Mouse (Mus musculus): ENCODE results near the gene Mrtfa. TPM values are rescaled to one million over a fixed set of nuclear protein-coding genes. Genes with fewer than 3 reads are reported as not detected.

Mrtfa gene
- polyA plus RNA-seq, 1 experiment from 2014 or later: 24.9 TPM

DNA sequence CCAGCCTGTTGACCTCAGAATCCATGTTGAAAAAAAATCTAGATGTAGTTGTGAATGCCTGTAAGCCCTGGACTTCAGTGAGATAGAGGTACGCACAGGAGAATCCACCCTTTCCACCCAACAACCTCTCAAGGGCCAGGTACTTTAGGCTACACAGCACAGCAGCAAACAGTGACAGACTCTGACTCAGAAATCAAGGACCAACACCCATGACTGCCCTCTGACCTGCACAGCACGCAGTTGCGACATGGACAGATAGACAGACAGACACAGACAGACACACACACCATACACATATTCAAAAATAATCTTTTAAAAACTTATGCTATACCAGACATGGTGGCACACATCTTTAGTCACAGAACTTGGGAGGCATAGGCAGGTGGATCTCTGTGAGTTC lies 34.7 kb downstream of the Mrtfa start:
- no peak overlapping the region for H3K4me3 ChIP-seq (ENCODE audit: low read length)
- no peaks in the 10 kb centered on the region for H3K9me3 ChIP-seq (ENCODE audit: control insufficient read depth, low read length)
- H3K27me3 ChIP-seq (ENCODE audit: control insufficient read depth, insufficient read depth, low read depth, low read length): no peaks in the 10 kb centered on the region
- 90% methylated on average over 3 of the region's 3 CpGs for WGBS
- H3K4me2 ChIP-seq (ENCODE audit: low read depth, low read length): no peak overlapping the region
- H3K27ac ChIP-seq (ENCODE audit: low read length): no peak overlapping the region
- no peaks in the 10 kb centered on the region for H3K36me3 ChIP-seq (ENCODE audit: control insufficient read depth, insufficient read depth, low read length)
- peaks cover 16% of the 10 kb centered on the region; the same call in 1 of the 2 replicates for H3K4me1 ChIP-seq (replicated peaks; ENCODE audit: control insufficient read depth, insufficient read depth, low read length)
- no peak for ATAC-seq (ENCODE audit: low read depth)
- H3K9ac ChIP-seq (ENCODE audit: low read length): no peak overlapping the region

GRCm38 (mm10) chr15:81154846-81155624 lies 35.5 kb downstream of the Mrtfa start:
- WGBS: 38% methylated on average over 2 of the region's 2 CpGs
- H3K9ac ChIP-seq (ENCODE audit: low read length): no peak overlapping the region
- H3K9me3 ChIP-seq (ENCODE audit: control insufficient read depth, low read length): no peaks in the 10 kb centered on the region
- H3K4me1 ChIP-seq (replicated peaks; ENCODE audit: control insufficient read depth, insufficient read depth, low read length): peaks cover 16% of the 10 kb centered on the region; the same call in 1 of the 2 replicates
- no peak overlapping the region for H3K27ac ChIP-seq (ENCODE audit: low read length)
- H3K27me3 ChIP-seq (ENCODE audit: control insufficient read depth, insufficient read depth, low read depth, low read length): no peaks in the 10 kb centered on the region
- H3K4me3 ChIP-seq (ENCODE audit: low read length): no peak overlapping the region
- ATAC-seq (ENCODE audit: low read depth): no peak
- no peaks in the 10 kb centered on the region for H3K36me3 ChIP-seq (ENCODE audit: control insufficient read depth, insufficient read depth, low read length)
- no peak overlapping the region for H3K4me2 ChIP-seq (ENCODE audit: low read depth, low read length)

DNA sequence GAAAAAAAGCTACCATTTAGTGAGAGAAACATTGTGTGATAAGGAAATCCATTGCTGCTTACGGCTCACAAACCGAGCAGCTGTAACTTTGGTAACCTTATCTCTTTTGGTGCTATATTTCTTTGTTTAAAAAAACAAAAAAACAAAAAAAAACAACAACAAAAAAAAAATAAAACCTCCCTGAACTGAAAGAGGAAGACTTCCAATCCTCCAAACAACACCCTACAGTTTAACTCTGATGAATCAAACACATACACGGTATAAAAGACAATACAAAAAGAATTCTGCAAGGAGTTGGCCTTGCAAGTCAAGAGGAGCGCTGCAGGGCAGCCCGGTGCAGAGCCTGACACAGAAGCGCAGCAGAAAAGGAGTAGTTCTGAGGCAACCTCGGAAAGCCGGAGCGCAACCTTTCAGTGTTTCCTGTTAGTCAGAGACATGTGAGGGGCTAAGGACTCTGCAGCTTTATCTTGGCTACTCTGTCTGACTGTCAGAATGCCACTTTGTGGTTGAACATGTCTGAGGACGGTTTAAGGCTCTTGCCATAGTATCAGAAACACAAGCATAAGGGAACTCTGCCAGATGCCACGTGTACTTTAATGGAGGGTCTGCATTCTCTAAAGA lies 48.5 kb downstream of the Mrtfa start:
- Histone ChIP-seq H3K9ac (ENCODE audit: low read length) (no peak overlapping the region), H3K4me3 (ENCODE audit: low read length) (no peak overlapping the region), H3K36me3 (ENCODE audit: control insufficient read depth, insufficient read depth, low read length) (no peaks in the 10 kb centered on the region), H3K4me2 (ENCODE audit: low read depth, low read length) (no peak overlapping the region), H3K4me1 (replicated peaks; ENCODE audit: control insufficient read depth, insufficient read depth, low read length) (peaks cover 4% of the 10 kb centered on the region; the same call in 1 of the 2 replicates), H3K27me3 (ENCODE audit: control insufficient read depth, insufficient read depth, low read depth, low read length) (no peaks in the 10 kb centered on the region), H3K9me3 (ENCODE audit: control insufficient read depth, low read length) (no peaks in the 10 kb centered on the region), H3K27ac (ENCODE audit: low read length) (no peak overlapping the region)
- 72% methylated on average over 11 of the region's 11 CpGs for WGBS
- ATAC-seq (ENCODE audit: low read depth): no peak

- WGBS: 88% methylated on average over 5 of the region's 5 CpGs
These were observed 50.6 kb downstream of the Mrtfa start for GRCm38 (mm10) chr15:81140004-81140403.

DNA sequence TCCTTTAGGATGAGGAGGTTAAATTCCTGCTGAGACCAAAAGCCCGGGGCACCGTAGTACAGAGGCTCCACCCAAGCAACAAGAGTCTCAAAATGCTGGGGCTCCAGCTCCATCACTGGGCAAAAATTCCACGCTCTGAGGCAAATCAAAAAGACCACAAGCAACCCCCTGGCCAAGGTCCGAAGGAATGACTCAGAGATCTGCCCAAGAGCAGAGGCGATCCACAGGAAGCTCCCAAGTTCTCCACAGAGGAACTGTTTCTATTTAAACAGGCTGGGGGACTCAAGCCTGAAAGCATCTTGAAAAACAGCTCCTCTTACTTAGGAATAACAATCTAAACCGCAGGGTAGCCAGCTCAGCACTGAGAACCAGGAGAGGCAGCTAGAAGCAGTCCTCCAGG lies 53.3 kb downstream of the Mrtfa start:
- no peaks in the 10 kb centered on the region for H3K27me3 ChIP-seq (ENCODE audit: control insufficient read depth, insufficient read depth, low read depth, low read length)
- H3K4me3 ChIP-seq (ENCODE audit: low read length): no peak overlapping the region
- no peak overlapping the region for H3K4me2 ChIP-seq (ENCODE audit: low read depth, low read length)
- 25% methylated on average over 6 of the region's 6 CpGs for WGBS
- no peak for ATAC-seq (ENCODE audit: low read depth)
- no peaks in the 10 kb centered on the region for H3K36me3 ChIP-seq (ENCODE audit: control insufficient read depth, insufficient read depth, low read length)
- no peaks in the 10 kb centered on the region for H3K9me3 ChIP-seq (ENCODE audit: control insufficient read depth, low read length)
- peaks cover 4% of the 10 kb centered on the region; the same call in 1 of the 2 replicates for H3K4me1 ChIP-seq (replicated peaks; ENCODE audit: control insufficient read depth, insufficient read depth, low read length)
- no peak overlapping the region for H3K27ac ChIP-seq (ENCODE audit: low read length)
- H3K9ac ChIP-seq (ENCODE audit: low read length): no peak overlapping the region

More at GRCm38 (mm10) chr15:81140004-81140403, 50.6 kb downstream of the Mrtfa start:
- no peaks in the 10 kb centered on the region for H3K36me3 ChIP-seq (ENCODE audit: control insufficient read depth, insufficient read depth, low read length)
- no peak overlapping the region for H3K4me2 ChIP-seq (ENCODE audit: low read depth, low read length)
- no peaks in the 10 kb centered on the region for H3K9me3 ChIP-seq (ENCODE audit: control insufficient read depth, low read length)
- no peak overlapping the region for H3K9ac ChIP-seq (ENCODE audit: low read length)
- ATAC-seq (ENCODE audit: low read depth): no peak
- H3K4me1 ChIP-seq (replicated peaks; ENCODE audit: control insufficient read depth, insufficient read depth, low read length): peaks cover 4% of the 10 kb centered on the region; the same call in 1 of the 2 replicates
- H3K4me3 ChIP-seq (ENCODE audit: low read length): no peak overlapping the region
- no peaks in the 10 kb centered on the region for H3K27me3 ChIP-seq (ENCODE audit: control insufficient read depth, insufficient read depth, low read depth, low read length)
- no peak overlapping the region for H3K27ac ChIP-seq (ENCODE audit: low read length)

- no peak for ATAC-seq (ENCODE audit: low read depth)
- Histone ChIP-seq H3K4me3 (ENCODE audit: low read length) (no peak overlapping the region), H3K4me2 (ENCODE audit: low read depth, low read length) (no peak overlapping the region), H3K9ac (ENCODE audit: low read length) (no peak overlapping the region), H3K36me3 (ENCODE audit: control insufficient read depth, insufficient read depth, low read length) (no peaks in the 10 kb centered on the region), H3K4me1 (replicated peaks; ENCODE audit: control insufficient read depth, insufficient read depth, low read length) (peaks cover 4% of the 10 kb centered on the region), H3K27me3 (ENCODE audit: control insufficient read depth, insufficient read depth, low read depth, low read length) (no peaks in the 10 kb centered on the region), H3K9me3 (ENCODE audit: control insufficient read depth, low read length) (no peaks in the 10 kb centered on the region), H3K27ac (ENCODE audit: low read length) (no peak overlapping the region)
- WGBS: 97% methylated on average over 2 of the region's 2 CpGs
These were observed 56.8 kb downstream of the Mrtfa start for GRCm38 (mm10) chr15:81133781-81134180.

- ATAC-seq (ENCODE audit: low read depth): no peak
- H3K9ac ChIP-seq (ENCODE audit: low read length): no peak overlapping the region
- no peaks in the 10 kb centered on the region for H3K27me3 ChIP-seq (ENCODE audit: control insufficient read depth, insufficient read depth, low read depth, low read length)
- no peaks in the 10 kb centered on the region; the same call in 1 of the 2 replicates for H3K4me1 ChIP-seq (replicated peaks; ENCODE audit: control insufficient read depth, insufficient read depth, low read length)
- H3K9me3 ChIP-seq (ENCODE audit: control insufficient read depth, low read length): no peaks in the 10 kb centered on the region
- WGBS: 81% methylated on average over 5 of the region's 5 CpGs
- no peaks in the 10 kb centered on the region for H3K36me3 ChIP-seq (ENCODE audit: control insufficient read depth, insufficient read depth, low read length)
- H3K27ac ChIP-seq (ENCODE audit: low read length): no peak overlapping the region
- no peak overlapping the region for H3K4me3 ChIP-seq (ENCODE audit: low read length)
- H3K4me2 ChIP-seq (ENCODE audit: low read depth, low read length): no peak overlapping the region
These were observed 59.4 kb downstream of the Mrtfa start for GRCm38 (mm10) chr15:81131152-81131551.

DNA sequence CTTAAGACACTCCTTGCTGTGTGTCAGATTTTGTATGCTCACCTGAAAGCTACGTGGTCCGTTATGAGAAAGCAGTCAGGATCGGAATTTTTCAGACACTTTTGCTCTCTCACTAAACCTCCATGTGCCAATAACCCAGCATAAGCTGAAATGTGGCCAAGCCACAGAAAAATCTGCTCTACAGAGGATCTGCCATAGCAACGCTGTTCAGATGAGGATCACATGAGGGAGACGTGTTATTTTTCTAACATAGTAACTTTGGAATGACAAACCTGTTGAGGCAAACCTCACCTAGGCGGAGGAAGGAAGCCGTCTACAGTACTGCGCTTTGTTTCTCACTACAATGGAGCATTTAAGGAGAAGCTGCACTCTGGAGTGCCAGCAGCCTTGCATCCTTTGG lies 60.6 kb downstream of the Mrtfa start:
- no peak overlapping the region for H3K9ac ChIP-seq (ENCODE audit: low read length)
- WGBS: 66% methylated on average over 8 of the region's 8 CpGs
- no peak overlapping the region for H3K4me2 ChIP-seq (ENCODE audit: low read depth, low read length)
- no peak overlapping the region for H3K27ac ChIP-seq (ENCODE audit: low read length)
- H3K4me3 ChIP-seq (ENCODE audit: low read length): no peak overlapping the region
- no peaks in the 10 kb centered on the region for H3K36me3 ChIP-seq (ENCODE audit: control insufficient read depth, insufficient read depth, low read length)
- H3K4me1 ChIP-seq (replicated peaks; ENCODE audit: control insufficient read depth, insufficient read depth, low read length): no peaks in the 10 kb centered on the region; the same call in 1 of the 2 replicates
- H3K27me3 ChIP-seq (ENCODE audit: control insufficient read depth, insufficient read depth, low read depth, low read length): no peaks in the 10 kb centered on the region
- no peaks in the 10 kb centered on the region for H3K9me3 ChIP-seq (ENCODE audit: control insufficient read depth, low read length)
- no peak for ATAC-seq (ENCODE audit: low read depth)

DNA sequence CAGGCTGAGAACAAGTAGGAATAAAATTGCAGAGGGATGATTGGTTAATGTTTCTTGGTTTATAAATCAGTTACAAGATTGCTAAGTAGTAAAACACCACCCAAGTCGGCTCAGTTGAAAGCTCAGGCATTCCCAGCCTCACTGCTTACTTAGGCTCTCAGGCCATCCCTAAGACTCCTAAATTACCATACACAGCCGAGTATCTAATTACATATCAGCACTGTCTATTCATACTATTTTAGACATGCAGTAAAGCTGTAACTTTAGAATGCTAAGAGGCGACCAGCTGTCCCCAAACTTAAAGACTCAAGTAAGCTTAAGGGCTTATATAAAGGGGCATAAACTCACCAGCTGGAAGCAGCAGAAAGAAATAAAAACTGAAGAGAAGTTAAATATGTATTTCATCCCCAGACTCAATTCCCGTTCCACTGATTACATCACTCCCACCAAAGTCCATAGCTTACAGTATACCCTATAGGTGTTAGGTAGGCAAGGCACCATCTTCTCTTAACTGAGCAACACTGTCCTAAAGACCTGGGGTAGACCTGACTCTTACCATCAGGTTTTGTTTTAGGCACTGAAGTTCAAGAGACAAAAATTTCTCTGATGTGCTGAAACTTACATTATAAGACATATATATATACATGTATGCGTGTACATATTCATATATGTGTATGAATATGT lies 62.3 kb downstream of the Mrtfa start:
- H3K4me3 ChIP-seq (ENCODE audit: low read length): no peak overlapping the region
- no peak for ATAC-seq (ENCODE audit: low read depth)
- H3K27me3 ChIP-seq (ENCODE audit: control insufficient read depth, insufficient read depth, low read depth, low read length): no peaks in the 10 kb centered on the region
- no peaks in the 10 kb centered on the region; the same call in 1 of the 2 replicates for H3K4me1 ChIP-seq (replicated peaks; ENCODE audit: control insufficient read depth, insufficient read depth, low read length)
- no peak overlapping the region for H3K4me2 ChIP-seq (ENCODE audit: low read depth, low read length)
- 69% methylated on average over 5 of the region's 5 CpGs for WGBS
- no peak overlapping the region for H3K27ac ChIP-seq (ENCODE audit: low read length)
- H3K9ac ChIP-seq (ENCODE audit: low read length): no peak overlapping the region
- no peaks in the 10 kb centered on the region for H3K9me3 ChIP-seq (ENCODE audit: control insufficient read depth, low read length)
- H3K36me3 ChIP-seq (ENCODE audit: control insufficient read depth, insufficient read depth, low read length): no peaks in the 10 kb centered on the region

Measured in lung, embryonic 16.5 days (tissue).